Mouse (Mus musculus) heart, postnatal 0 days (tissue): ENCODE data around the gene Chst15.

Experiments used
- CTCF ChIP-seq: IDR thresholded peaks from 2 replicates; pipeline ENCODE4 v1.5.1; 2016; ENCODE audit warnings: antibody characterized with exemption, control low read depth, low read depth
- EP300 ChIP-seq: IDR thresholded peaks from 2 replicates; pipeline ENCODE4 v1.6.1; 2016; ENCODE audit warnings: antibody characterized with exemption, low read depth

DNA sequence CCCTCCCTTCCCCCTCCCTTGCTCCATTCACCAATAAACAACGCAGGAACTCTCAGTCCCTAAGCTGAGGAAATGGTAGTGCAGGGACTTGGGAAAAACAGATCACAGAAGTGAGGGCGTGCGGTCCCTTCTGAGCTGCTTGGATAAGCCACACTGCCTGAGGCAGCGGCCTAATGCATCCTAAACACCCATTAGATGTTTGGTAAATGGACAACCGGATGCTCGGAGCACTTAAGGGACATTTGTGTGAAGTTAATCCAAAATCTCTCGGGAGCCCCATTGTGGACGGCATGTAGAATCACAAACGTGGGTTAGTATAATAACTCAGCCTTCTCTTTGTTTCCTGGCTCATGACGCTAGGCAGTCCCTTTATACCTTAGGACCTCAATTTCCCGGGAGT, 15.1 kb upstream of the Chst15 start:
- TF ChIP-seq CTCF (no peak), EP300 (no peak)
